Mouse (Mus musculus): ENCODE results near the gene F2.

The F2 gene

GRCm38 (mm10) chr2:91636229-91636628 lies at the start of gene F2:
F2 (minus strand) TSS chr2:91636414.
- DNase-seq (ENCODE audit: low spot score in 2 of 2), result no peak

GRCm38 (mm10) chr2:91683919-91684318 lies 47.7 kb upstream of the F2 start:
- DNase-seq (ENCODE audit: low spot score in 2 of 2), result no peak

- DNase-seq (ENCODE audit: low spot score in 2 of 2), result no peak
Measured at GRCm38 (mm10) chr2:91682850-91683249, 46.6 kb upstream of the F2 start.

GRCm38 (mm10) chr2:91676961-91677360 lies 40.7 kb upstream of the F2 start:
- DNase-seq (ENCODE audit: low spot score in 2 of 2), result no peak

GRCm38 (mm10) chr2:91676420-91676819 lies 40.2 kb upstream of the F2 start:
- DNase-seq (ENCODE audit: low spot score in 2 of 2), result no peak

GRCm38 (mm10) chr2:91674895-91675294 lies 38.7 kb upstream of the F2 start:
- DNase-seq (ENCODE audit: low spot score in 2 of 2), result no peak

GRCm38 (mm10) chr2:91673587-91673986 lies 37.4 kb upstream of the F2 start:
- DNase-seq (ENCODE audit: low spot score in 2 of 2), result no peak

GRCm38 (mm10) chr2:91670038-91670437 lies 33.8 kb upstream of the F2 start:
- DNase-seq (ENCODE audit: low spot score in 2 of 2), result no peak

DNA sequence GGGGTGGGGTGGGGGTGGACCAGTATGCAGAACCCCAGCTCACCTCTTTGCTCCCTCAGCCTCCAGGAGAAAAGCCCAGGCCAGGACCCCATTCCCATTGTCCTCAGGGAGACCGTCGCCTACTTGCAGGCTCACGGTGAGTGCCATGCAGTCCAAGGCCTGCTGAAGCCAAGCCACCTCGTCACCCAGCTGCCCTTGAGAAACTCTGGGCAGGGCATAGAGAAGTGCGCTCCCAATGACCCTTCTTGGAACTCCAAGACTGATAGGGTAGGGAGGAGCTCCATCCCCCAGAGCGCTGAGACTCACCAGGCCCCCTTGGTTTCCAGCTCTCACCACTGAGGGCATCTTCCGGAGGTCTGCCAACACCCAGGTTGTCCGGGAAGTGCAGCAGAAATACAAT lies 33.1 kb upstream of the F2 start:
- no peak for DNase-seq (ENCODE audit: low spot score in 2 of 2)

- no peak for DNase-seq (ENCODE audit: low spot score in 2 of 2)
Measured at GRCm38 (mm10) chr2:91667747-91668146, 31.5 kb upstream of the F2 start.

- no peak for DNase-seq (ENCODE audit: low spot score in 2 of 2)
Measured at GRCm38 (mm10) chr2:91666386-91666910, 30.2 kb upstream of the F2 start.

- no peak for DNase-seq (ENCODE audit: low spot score in 2 of 2)
Measured at GRCm38 (mm10) chr2:91664780-91665179, 28.6 kb upstream of the F2 start.

GRCm38 (mm10) chr2:91660981-91661380 lies 24.8 kb upstream of the F2 start:
- DNase-seq (ENCODE audit: low spot score in 2 of 2), result no peak

- DNase-seq (ENCODE audit: low spot score in 2 of 2), result no peak
Measured at GRCm38 (mm10) chr2:91659657-91660056, 23.4 kb upstream of the F2 start.

DNA sequence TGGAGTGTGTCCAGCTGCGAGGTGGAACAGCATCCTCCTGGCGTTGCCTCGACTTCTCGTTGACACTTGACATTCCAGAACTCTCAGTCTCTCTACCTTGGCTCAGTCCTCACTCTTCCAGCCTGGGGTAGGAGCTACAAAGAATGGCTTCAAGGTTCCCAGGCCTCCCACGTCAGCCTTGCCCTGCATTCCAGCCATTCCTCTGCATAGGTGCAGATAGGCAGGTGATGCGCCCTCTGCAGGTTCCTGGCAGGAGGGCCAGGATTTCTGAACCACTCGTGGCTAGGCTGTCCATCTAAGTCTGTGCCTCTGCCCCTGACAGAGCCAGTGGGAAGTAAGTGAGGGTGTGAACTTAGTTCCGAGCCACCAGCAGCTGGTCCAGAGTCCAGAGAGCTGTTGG lies 20.6 kb upstream of the F2 start:
- DNase-seq (ENCODE audit: low spot score in 2 of 2), result no peak

DNA sequence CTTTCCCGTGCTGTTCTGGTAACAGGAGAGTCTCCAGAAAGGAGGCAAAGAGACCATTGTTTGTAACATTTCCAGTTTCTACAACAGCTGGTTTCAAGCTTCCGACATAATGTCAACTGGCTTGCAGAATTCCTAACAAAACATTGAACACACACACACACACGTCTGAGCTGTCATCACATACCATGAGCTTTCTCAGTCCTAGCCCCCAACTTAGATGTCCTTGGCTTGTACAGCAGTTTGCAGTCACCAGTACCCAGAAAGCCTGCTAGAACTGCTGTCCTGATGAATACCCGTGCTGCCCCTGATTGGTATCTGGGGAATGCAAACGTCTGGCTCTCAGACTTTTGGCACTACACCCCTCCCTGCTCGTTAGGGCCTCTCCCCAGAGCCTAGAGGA lies 19.6 kb upstream of the F2 start:
- DNase-seq (ENCODE audit: low spot score in 2 of 2), result no peak

DNA sequence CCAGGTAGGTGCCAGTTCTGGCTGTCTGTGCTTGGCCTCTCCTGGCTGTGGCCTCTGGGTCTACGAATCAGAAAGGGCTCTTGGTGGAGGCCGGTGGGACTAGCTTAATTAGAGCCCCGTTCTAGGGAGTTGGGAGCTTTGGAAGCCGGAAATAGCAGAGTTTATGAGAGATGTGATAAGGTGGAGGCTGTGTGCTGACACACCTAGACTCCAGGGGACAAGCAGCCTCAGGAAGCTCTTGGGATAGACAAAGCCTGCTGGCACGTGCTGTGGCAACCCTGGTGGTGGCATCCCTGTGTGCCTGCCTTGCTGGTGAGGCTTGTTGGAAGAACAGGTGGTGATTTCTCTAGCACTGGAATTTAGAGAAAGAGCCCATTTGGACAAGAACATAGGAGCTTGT lies 19.2 kb upstream of the F2 start:
- DNase-seq (ENCODE audit: low spot score in 2 of 2), result no peak

GRCm38 (mm10) chr2:91652863-91653262 lies 16.6 kb upstream of the F2 start:
- DNase-seq (ENCODE audit: low spot score in 2 of 2), result no peak

DNA sequence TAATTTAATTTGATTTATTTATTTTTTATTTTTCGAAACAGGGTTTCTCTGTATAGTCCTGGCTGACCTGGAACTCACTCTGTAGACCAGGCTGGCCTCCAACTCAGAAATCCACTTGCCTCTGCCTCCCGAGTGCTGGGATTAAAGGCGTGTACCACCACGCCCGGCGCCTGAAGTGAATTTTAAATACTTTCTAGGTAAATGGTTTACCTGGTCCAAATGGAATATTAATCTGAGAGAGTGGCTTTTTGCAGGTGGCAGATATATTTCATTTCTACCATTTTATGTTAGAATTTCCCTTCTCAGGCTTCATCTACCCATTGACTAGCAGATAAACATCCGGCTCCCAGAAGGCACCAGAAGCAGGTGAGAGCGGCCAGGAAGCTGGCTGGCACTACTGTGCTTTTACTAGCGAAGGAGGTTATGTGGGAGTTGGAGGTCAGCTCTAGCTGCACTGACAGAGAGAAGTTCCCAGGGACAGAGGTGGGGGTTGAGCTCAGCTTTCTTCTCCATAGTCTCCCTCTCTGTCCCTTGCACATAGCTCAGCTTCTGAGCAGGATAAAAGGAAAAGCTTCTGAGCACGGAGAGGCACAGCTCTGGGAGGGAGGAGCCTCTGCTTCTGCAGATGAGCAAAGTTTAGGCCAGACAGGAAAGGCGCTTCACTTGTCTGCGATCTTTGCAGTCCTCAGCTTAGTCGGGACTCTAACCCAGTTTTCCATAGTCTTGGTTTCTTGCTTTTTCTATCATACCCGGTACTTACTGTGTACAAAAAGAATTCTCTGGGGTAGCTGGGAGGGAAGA lies 15.4 kb upstream of the F2 start:
- DNase-seq (ENCODE audit: low spot score in 2 of 2), result no peak

GRCm38 (mm10) chr2:91650360-91650995 lies 14.3 kb upstream of the F2 start:
- no peak for DNase-seq (ENCODE audit: low spot score in 2 of 2)

DNA sequence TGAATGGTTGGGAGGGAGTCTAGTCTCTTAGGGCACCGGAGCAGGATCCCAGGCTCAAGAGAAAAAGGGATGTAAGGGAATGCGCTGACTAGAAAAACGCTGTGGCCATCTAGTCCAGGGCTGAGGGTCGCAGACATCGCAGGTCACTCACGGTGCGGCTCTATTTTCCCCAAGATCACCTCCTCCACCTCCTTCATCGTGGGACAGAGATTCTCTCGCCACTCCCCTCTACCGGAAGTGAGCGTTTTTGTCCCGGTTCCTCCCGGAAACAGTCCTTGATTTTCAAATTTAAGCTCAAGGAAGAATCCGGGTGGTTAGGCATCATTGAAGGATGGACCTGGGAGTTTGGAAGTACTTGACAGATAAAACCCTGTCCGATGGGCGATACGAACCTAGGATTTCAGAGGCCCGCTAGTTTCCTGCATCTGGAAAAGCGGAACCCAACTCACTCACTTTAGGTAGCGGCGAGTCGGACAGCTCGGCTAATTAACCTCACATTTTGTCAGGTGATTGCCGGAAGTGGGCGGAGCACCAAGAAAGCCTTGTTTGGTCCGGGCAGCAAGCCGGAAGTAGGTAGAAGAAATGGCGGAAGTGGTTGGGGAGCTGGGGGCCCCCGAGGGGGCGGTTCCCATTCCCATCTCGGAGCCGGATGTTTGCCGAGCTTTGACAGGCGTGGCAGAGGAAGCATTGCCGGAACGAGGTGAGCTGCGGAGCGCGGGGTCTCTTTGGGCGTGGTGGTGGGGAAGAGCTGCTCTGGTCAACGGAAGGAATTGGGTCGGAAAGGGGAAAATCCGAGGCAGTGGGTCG lies 13.5 kb upstream of the F2 start, which contains the start of the genes Zfp408 and Arhgap1:
Zfp408 (minus strand) TSS at position 239 of the 807 bp plus-strand sequence.
Arhgap1 (plus strand) TSS at position 308 of the 807 bp plus-strand sequence.
- DNase-seq (ENCODE audit: low spot score in 2 of 2), result peak; percentile 93 to 96

GRCm38 (mm10) chr2:91649152-91649551 lies 12.9 kb upstream of the F2 start:
- no peak for DNase-seq (ENCODE audit: low spot score in 2 of 2)

Data from urinary bladder, postnatal 36 days (tissue).